Mouse (Mus musculus): ENCODE data around the gene Itprid1. TPM values are rescaled to one million over a fixed set of nuclear protein-coding genes. Genes with fewer than 3 reads are reported as not detected.
A peak's percentile ranks its signal among the peaks of the same experiment; 100 is the strongest.

The Itprid1 gene
- polyA plus RNA-seq, 1 experiment: not detected

GRCm38 (mm10) chr6:55806537-55806936 is 30.2 kb upstream of the Itprid1 start:
- Histone ChIP-seq H3K36me3 (replicated peaks; ENCODE audit: low read length) (no peaks in the 10 kb centered on the region), H3K27me3 (replicated peaks) (peaks cover 22% of the 10 kb centered on the region), H3K4me1 (peaks cover 19% of the 10 kb centered on the region), H3K4me3 (replicated peaks) (no peak overlapping the region), H3K9me3 (no peaks in the 10 kb centered on the region)
- TF ChIP-seq FLI1 (IDR thresholded peaks at IDR 0.05; ENCODE audit: low read length): no peak
- no peak for TF ChIP-seq GATA1 (IDR thresholded peaks at IDR 0.05; ENCODE audit: borderline replicate concordance, low read length)

GRCm38 (mm10) chr6:55808692-55809091 is 28.0 kb upstream of the Itprid1 start:
- H3K27me3 ChIP-seq (replicated peaks): peaks cover 27% of the 10 kb centered on the region
- no peak for TF ChIP-seq FLI1 (IDR thresholded peaks at IDR 0.05; ENCODE audit: low read length)
- TF ChIP-seq GATA1 (IDR thresholded peaks at IDR 0.05; ENCODE audit: borderline replicate concordance, low read length): no peak
- H3K36me3 ChIP-seq (replicated peaks; ENCODE audit: low read length): no peaks in the 10 kb centered on the region
- H3K9me3 ChIP-seq: no peaks in the 10 kb centered on the region
- peaks cover 14% of the 10 kb centered on the region for H3K4me1 ChIP-seq
- no peak overlapping the region for H3K4me3 ChIP-seq (replicated peaks)

GRCm38 (mm10) chr6:55811153-55811552 is 25.5 kb upstream of the Itprid1 start:
- no peaks in the 10 kb centered on the region for H3K9me3 ChIP-seq
- H3K4me3 ChIP-seq (replicated peaks): peak overlapping the region; percentile 46
- peaks cover 20% of the 10 kb centered on the region for H3K27me3 ChIP-seq (replicated peaks)
- no peaks in the 10 kb centered on the region for H3K36me3 ChIP-seq (replicated peaks; ENCODE audit: low read length)
- peaks cover 10% of the 10 kb centered on the region for H3K4me1 ChIP-seq
- TF ChIP-seq FLI1 (IDR thresholded peaks at IDR 0.05; ENCODE audit: low read length) (no peak), GATA1 (IDR thresholded peaks at IDR 0.05; ENCODE audit: borderline replicate concordance, low read length) (no peak)

- TF ChIP-seq FLI1 (IDR thresholded peaks at IDR 0.05; ENCODE audit: low read length): no peak
- TF ChIP-seq GATA1 (IDR thresholded peaks at IDR 0.05; ENCODE audit: borderline replicate concordance, low read length): no peak
- peaks cover 10% of the 10 kb centered on the region for H3K4me1 ChIP-seq
- H3K4me3 ChIP-seq (replicated peaks): no peak overlapping the region
- no peaks in the 10 kb centered on the region for H3K9me3 ChIP-seq
- no peaks in the 10 kb centered on the region for H3K36me3 ChIP-seq (replicated peaks; ENCODE audit: low read length)
- peaks cover 18% of the 10 kb centered on the region for H3K27me3 ChIP-seq (replicated peaks)
These were observed 24.3 kb upstream of the Itprid1 start for GRCm38 (mm10) chr6:55812353-55812752.

GRCm38 (mm10) chr6:55814184-55814926 is 22.3 kb upstream of the Itprid1 start:
- Histone ChIP-seq H3K36me3 (replicated peaks; ENCODE audit: low read length) (no peaks in the 10 kb centered on the region), H3K9me3 (no peaks in the 10 kb centered on the region), H3K27me3 (replicated peaks) (peaks cover 19% of the 10 kb centered on the region), H3K4me3 (replicated peaks) (no peak overlapping the region), H3K4me1 (peaks cover 10% of the 10 kb centered on the region)
- TF ChIP-seq GATA1 (IDR thresholded peaks at IDR 0.05; ENCODE audit: borderline replicate concordance, low read length): no peak
- TF ChIP-seq FLI1 (IDR thresholded peaks at IDR 0.05; ENCODE audit: low read length): no peak

DNA sequence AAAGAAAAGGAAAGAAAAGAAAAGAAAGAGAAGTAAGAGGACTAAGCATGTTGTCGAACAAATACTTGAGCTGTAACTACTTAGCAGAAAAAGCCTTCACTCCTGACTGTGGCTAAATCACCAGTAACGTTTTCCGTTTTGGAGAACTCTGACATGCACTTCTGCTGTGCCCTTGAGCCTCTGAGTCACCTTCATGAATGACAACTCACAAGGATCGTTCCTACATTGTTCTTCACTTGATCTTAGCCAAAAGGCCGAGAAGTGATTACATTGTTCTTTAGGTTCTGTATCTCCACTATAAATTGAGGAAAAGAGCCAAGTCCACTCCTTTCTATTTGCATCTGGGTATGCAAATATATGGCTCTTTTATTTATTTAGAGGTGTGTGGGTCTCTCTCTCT is 19.8 kb upstream of the Itprid1 start:
- no peaks in the 10 kb centered on the region for H3K36me3 ChIP-seq (replicated peaks; ENCODE audit: low read length)
- H3K9me3 ChIP-seq: no peaks in the 10 kb centered on the region
- TF ChIP-seq GATA1 (IDR thresholded peaks at IDR 0.05; ENCODE audit: borderline replicate concordance, low read length) (no peak), FLI1 (IDR thresholded peaks at IDR 0.05; ENCODE audit: low read length) (no peak)
- peaks cover 12% of the 10 kb centered on the region for H3K27me3 ChIP-seq (replicated peaks)
- H3K4me1 ChIP-seq: no peaks in the 10 kb centered on the region
- H3K4me3 ChIP-seq (replicated peaks): no peak overlapping the region

- H3K27me3 ChIP-seq (replicated peaks): peaks cover 1% of the 10 kb centered on the region
- H3K9me3 ChIP-seq: no peaks in the 10 kb centered on the region
- no peaks in the 10 kb centered on the region for H3K4me1 ChIP-seq
- H3K36me3 ChIP-seq (replicated peaks; ENCODE audit: low read length): no peaks in the 10 kb centered on the region
- H3K4me3 ChIP-seq (replicated peaks): no peak overlapping the region
- TF ChIP-seq FLI1 (IDR thresholded peaks at IDR 0.05; ENCODE audit: low read length) (no peak), GATA1 (IDR thresholded peaks at IDR 0.05; ENCODE audit: borderline replicate concordance, low read length) (no peak)
These were observed 7.0 kb upstream of the Itprid1 start for GRCm38 (mm10) chr6:55829722-55830121.

GRCm38 (mm10) chr6:55852589-55852988 is 15.9 kb downstream of the Itprid1 start:
- Histone ChIP-seq H3K4me1 (no peaks in the 10 kb centered on the region), H3K27me3 (replicated peaks) (no peaks in the 10 kb centered on the region)
- TF ChIP-seq GATA1 (IDR thresholded peaks at IDR 0.05; ENCODE audit: borderline replicate concordance, low read length) (no peak), FLI1 (IDR thresholded peaks at IDR 0.05; ENCODE audit: low read length) (no peak)

DNA sequence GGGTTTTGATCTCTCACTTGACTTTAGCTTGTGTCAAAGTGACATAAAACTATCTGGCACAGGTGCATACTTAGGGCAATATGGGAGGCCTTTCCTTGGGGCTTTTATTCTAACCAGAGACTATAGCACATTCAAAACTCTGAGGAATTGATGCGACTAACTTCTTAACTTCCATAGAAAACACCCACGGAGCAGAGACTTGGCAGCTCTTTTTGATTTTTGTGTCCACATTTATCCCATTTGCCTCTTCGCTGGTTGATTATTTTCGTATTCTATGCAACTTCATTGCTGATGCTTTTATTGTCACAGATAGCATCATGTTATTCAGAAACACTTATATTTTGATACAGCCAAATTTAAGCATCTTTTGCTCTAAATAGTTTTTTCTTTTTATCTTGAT is 19.4 kb downstream of the Itprid1 start:
- Histone ChIP-seq H3K36me3 (replicated peaks; ENCODE audit: low read length) (no peaks in the 10 kb centered on the region), H3K4me3 (replicated peaks) (no peak overlapping the region), H3K4me1 (no peaks in the 10 kb centered on the region), H3K9me3 (no peaks in the 10 kb centered on the region), H3K27me3 (replicated peaks) (no peaks in the 10 kb centered on the region)
- TF ChIP-seq FLI1 (IDR thresholded peaks at IDR 0.05; ENCODE audit: low read length): no peak
- TF ChIP-seq GATA1 (IDR thresholded peaks at IDR 0.05; ENCODE audit: borderline replicate concordance, low read length): no peak

More at GRCm38 (mm10) chr6:55852589-55852988, 15.9 kb downstream of the Itprid1 start:
- no peaks in the 10 kb centered on the region for H3K36me3 ChIP-seq (replicated peaks; ENCODE audit: low read length)
- H3K9me3 ChIP-seq: no peaks in the 10 kb centered on the region
- H3K4me3 ChIP-seq (replicated peaks): no peak overlapping the region

GRCm38 (mm10) chr6:55865206-55865605 is 28.5 kb downstream of the Itprid1 start:
- Histone ChIP-seq H3K4me3 (replicated peaks) (no peak overlapping the region), H3K27me3 (replicated peaks) (no peaks in the 10 kb centered on the region), H3K36me3 (replicated peaks; ENCODE audit: low read length) (no peaks in the 10 kb centered on the region), H3K9me3 (no peaks in the 10 kb centered on the region), H3K4me1 (no peaks in the 10 kb centered on the region)
- TF ChIP-seq GATA1 (IDR thresholded peaks at IDR 0.05; ENCODE audit: borderline replicate concordance, low read length) (no peak), FLI1 (IDR thresholded peaks at IDR 0.05; ENCODE audit: low read length) (no peak)
